Mouse (Mus musculus) intestine, postnatal 0 days (tissue): ENCODE data around the gene Tmem11. TPM values are rescaled to one million over a fixed set of nuclear protein-coding genes. Genes with fewer than 3 reads are reported as not detected.
"Not testable (repeated sequence)": the region's sequence is repeated elsewhere in the genome, so short reads cannot be mapped to it uniquely, and the experiment has no call there.

Experiments
- ATAC-seq: fragments of 200-750 bp; cut with Nextera tagmentation; 2 replicates; pipeline ENCODE4 v1.8.0; 2017; ENCODE audit warnings: mild to moderate bottlenecking, moderate TSS enrichment, moderate library complexity
- H3K27ac ChIP-seq: fragments of 300-500 bp; sonication (generic); 2 replicates; pipeline ENCODE4 v1.5.1; 2014; ENCODE audit warnings: mild to moderate bottlenecking, low read depth, low read length, moderate library complexity
- H3K27me3 ChIP-seq: fragments of 300-500 bp; sonication (generic); replicated peaks from 2 replicates; pipeline ENCODE4 v1.6.1; 2014; ENCODE audit warnings: low read length, mixed read lengths; ENCODE audit not compliant: control insufficient read depth, insufficient read depth
- H3K36me3 ChIP-seq: fragments of 300-500 bp; sonication (generic); 2 replicates; pipeline ENCODE4 v1.6.1; 2014; ENCODE audit warnings: mild to moderate bottlenecking, moderate library complexity; ENCODE audit not compliant: control insufficient read depth, insufficient read depth
- H3K4me1 ChIP-seq: fragments of 300-500 bp; sonication (generic); replicated peaks from 2 replicates; pipeline ENCODE4 v1.6.1; 2014; ENCODE audit warnings: antibody characterized with exemption, low read length, mixed read lengths; ENCODE audit not compliant: control insufficient read depth, insufficient read depth
- H3K4me2 ChIP-seq: fragments of 300-500 bp; sonication (generic); replicated peaks from 2 replicates; pipeline ENCODE4 v1.6.1; 2014; ENCODE audit warnings: low read depth, mild to moderate bottlenecking, moderate library complexity
- H3K4me3 ChIP-seq: fragments of 300-500 bp; sonication (generic); 2 replicates; pipeline ENCODE4 v1.5.1; 2014; ENCODE audit warnings: low read depth, low read length
- H3K9ac ChIP-seq: fragments of 300-500 bp; sonication (generic); 2 replicates; pipeline ENCODE4 v1.6.1; 2014; ENCODE audit warnings: mild to moderate bottlenecking, low read depth, low read length
- H3K9me3 ChIP-seq: fragments of 300-500 bp; sonication (generic); 2 replicates; pipeline ENCODE4 v1.6.1; 2016; ENCODE audit warnings: mixed run types; ENCODE audit not compliant: control insufficient read depth
- CTCF ChIP-seq: sonication (generic); IDR thresholded peaks from 2 replicates; pipeline ENCODE4 v1.5.1; 2016; ENCODE audit warnings: low read depth, mild to moderate bottlenecking, control low read depth, antibody characterized with exemption, moderate library complexity
- WGBS: fragments of 180-500 bp; shearing (Covaris S2); extraction: QIAGEN DNeasy Blood & Tissue Kit; methylation state at CpG from one replicate; pipeline ENCODE4 v1.1.7; 2014; 5-methylcytosine and 5-hydroxymethylcytosine counted together
- polyA plus RNA-seq: library from polyadenylated mRNA; unstranded; fragments of >200 nt; fragmentation: Nextera tagmentation; extraction: Ambion mirVana; gene quantifications from 2 replicates; pipeline ENCODE4 v1.2.1, GENCODE M21; 2015

Tmem11 gene
- polyA plus RNA-seq, 1 experiment from 2014 or later, result 34.6 TPM

- Histone ChIP-seq H3K4me1 (0 out of 2 replicates have a peak, but pooled peaks cover 5% of the 10 kb centered on the region), H3K9ac (peak overlapping the region; percentile 88), H3K9me3 (no peaks in the 10 kb centered on the region), H3K27me3 (no peaks in the 10 kb centered on the region), H3K4me2 (peak overlapping the region; percentile 70), H3K36me3 (peaks cover 7% of the 10 kb centered on the region; the same call in 1 of the 2 replicates), H3K4me3 (peak overlapping the region; percentile 94), H3K27ac (peak overlapping the region; percentile 96)
- 1% methylated on average over 11 of the region's 11 CpGs for WGBS
- peak; percentile 89 for TF ChIP-seq CTCF
- ATAC-seq, result peak; percentile 22
These were observed 351 bp upstream of the Tmem11 start for GRCm38 (mm10) chr11:60879423-60879822.

DNA sequence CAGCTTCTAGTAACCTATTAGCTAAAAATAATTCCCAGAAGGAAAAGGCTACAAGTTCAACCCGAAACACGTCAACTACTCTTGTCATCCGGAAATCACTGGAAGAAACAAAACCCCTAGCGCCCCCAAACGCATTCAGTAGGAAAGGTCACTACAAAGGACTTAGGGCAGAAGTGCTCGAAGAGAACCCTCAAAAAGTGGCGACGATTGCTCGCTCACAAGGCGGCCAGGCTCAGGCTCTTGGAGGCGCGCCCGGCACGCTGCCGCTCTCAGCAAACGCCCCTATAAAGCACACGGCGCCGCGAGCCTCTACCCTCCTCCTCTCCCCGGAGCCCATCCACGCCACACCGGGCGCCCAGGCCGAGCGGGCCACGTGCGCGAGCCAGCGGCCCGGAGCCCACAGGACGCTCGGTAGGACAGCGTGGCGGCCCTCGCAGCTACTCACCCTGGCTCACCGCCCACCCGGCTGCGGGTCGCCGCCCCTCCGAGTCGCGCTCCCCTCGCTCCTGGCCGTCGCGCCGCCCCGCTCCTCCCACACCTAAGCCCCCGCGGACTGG lies 938 bp downstream of the Tmem11 start:
- H3K27me3 ChIP-seq, result no peaks in the 10 kb centered on the region
- no peaks in the 10 kb centered on the region for H3K9me3 ChIP-seq
- peak overlapping the region; percentile 70 for H3K4me2 ChIP-seq
- 0 out of 2 replicates have a peak, but pooled peaks cover 5% of the 10 kb centered on the region for H3K4me1 ChIP-seq
- H3K36me3 ChIP-seq, result peaks cover 7% of the 10 kb centered on the region; the same call in 1 of the 2 replicates
- peak; percentile 37 for ATAC-seq
- 0% methylated on average over 46 of the region's 52 CpGs for WGBS
- peak overlapping the region; percentile 96 for H3K27ac ChIP-seq
- peak overlapping the region; percentile 88 for H3K9ac ChIP-seq
- TF ChIP-seq CTCF, result peak; percentile 57
- peak overlapping the region; percentile 94 for H3K4me3 ChIP-seq

DNA sequence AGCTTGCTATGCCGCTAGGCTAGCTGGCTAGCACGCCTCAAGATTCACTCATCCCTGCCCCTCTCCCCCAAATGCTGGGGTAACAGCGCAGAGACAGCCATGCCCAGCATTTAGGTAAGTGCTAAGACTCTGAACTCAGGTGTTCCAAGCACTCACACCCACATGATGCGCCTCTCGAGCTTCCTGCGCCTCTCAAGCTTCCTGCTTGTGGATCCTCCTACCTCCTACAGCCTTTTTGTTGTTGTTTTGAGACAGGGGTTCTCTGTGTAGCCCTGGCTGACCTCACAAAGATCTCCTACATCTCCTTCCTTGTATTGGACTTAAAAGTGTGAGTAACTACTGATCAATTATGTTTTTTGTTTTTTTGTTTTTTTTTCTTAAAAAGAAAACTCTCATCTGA lies 6.0 kb downstream of the Tmem11 start:
- H3K4me3 ChIP-seq, result no peak overlapping the region
- TF ChIP-seq CTCF, result no peak
- H3K27me3 ChIP-seq, result no peaks in the 10 kb centered on the region
- ATAC-seq, result no peak
- H3K4me1 ChIP-seq, result 0 out of 2 replicates have a peak, but pooled peaks cover 5% of the 10 kb centered on the region
- H3K4me2 ChIP-seq, result no peak overlapping the region
- no peak overlapping the region for H3K27ac ChIP-seq
- no peaks in the 10 kb centered on the region for H3K9me3 ChIP-seq
- peaks cover 7% of the 10 kb centered on the region; the same call in 1 of the 2 replicates for H3K36me3 ChIP-seq
- H3K9ac ChIP-seq, result no peak overlapping the region
- WGBS, result 64% methylated on average over 6 of the region's 6 CpGs

- WGBS, result 48% methylated on average over 4 of the region's 4 CpGs
- H3K9ac ChIP-seq, result no peak overlapping the region
- no peak overlapping the region for H3K4me2 ChIP-seq
- H3K4me1 ChIP-seq, result no peaks in the 10 kb centered on the region
- no peaks in the 10 kb centered on the region for H3K9me3 ChIP-seq
- H3K4me3 ChIP-seq, result no peak overlapping the region
- H3K36me3 ChIP-seq, result peaks cover 7% of the 10 kb centered on the region; the same call in 1 of the 2 replicates
- TF ChIP-seq CTCF, result no peak
- no peaks in the 10 kb centered on the region for H3K27me3 ChIP-seq
- ATAC-seq, result no peak
- no peak overlapping the region for H3K27ac ChIP-seq
These were observed 7.7 kb downstream of the Tmem11 start for GRCm38 (mm10) chr11:60871409-60871808.

- not testable (repeated sequence) for H3K9ac ChIP-seq, H3K4me3 ChIP-seq, ATAC-seq, H3K36me3 ChIP-seq, H3K27me3 ChIP-seq, H3K4me2 ChIP-seq, H3K9me3 ChIP-seq, H3K27ac ChIP-seq, H3K4me1 ChIP-seq
- WGBS, result 95% methylated on average over 6 of the region's 6 CpGs
These were observed 9.6 kb downstream of the Tmem11 start for GRCm38 (mm10) chr11:60869471-60869870.

DNA sequence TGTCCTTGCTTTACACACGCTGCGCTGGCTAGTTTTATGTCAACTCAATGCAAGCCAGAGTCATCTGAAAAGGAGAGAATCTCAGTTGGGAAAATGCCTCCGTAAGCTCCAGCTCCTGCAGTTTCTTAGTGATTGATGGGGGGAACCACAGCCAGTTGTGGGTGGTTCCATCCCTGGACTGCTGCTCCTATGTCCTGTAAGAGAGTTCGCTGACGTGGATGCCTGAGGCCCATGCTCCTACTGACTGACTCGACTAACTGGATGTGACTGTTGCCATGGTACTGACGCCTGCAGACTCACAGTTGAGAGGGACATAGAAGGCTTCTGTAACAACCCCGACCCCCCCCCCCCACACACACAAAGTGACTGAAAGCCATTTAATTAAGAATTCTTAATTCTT lies 11.2 kb downstream of the Tmem11 start:
- no peaks in the 10 kb centered on the region for H3K4me1 ChIP-seq
- H3K9ac ChIP-seq, result no peak overlapping the region
- H3K9me3 ChIP-seq, result no peaks in the 10 kb centered on the region
- no peak overlapping the region for H3K27ac ChIP-seq
- no peak overlapping the region for H3K4me3 ChIP-seq
- 69% methylated on average over 8 of the region's 8 CpGs for WGBS
- ATAC-seq, result no peak
- H3K27me3 ChIP-seq, result no peaks in the 10 kb centered on the region
- H3K4me2 ChIP-seq, result no peak overlapping the region
- no peak for TF ChIP-seq CTCF
- peaks cover 22% of the 10 kb centered on the region for H3K36me3 ChIP-seq
